Mouse (Mus musculus): ENCODE data around the gene Ube2n. TPM values are rescaled to one million over a fixed set of nuclear protein-coding genes. Genes with fewer than 3 reads are reported as not detected.
A peak's percentile ranks its signal among the peaks of the same experiment; 100 is the strongest.
"Not testable (repeated sequence)": the region's sequence is repeated elsewhere in the genome, so short reads cannot be mapped to it uniquely, and the experiment has no call there.

Gene Ube2n
- polyA plus RNA-seq, 1 experiment: 17.5 TPM

DNA sequence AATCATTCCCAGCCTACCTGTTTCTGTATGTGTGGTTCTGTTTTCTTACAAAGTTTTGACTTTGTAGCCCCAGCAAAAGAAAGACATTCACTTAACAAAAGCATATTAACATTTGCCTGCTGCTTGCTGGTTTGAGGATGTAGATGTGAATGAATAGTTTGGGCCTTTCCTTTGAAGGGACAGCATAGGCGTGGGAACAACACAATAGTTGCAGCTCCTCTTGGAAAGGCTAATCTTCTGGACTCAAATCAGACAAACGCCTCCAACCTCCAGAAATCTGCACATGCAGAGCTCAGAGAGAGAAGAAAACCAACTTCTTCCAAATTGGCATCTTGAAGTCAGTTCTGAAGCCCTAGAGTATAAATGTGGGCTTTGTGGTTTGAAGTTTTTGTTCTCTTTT, 29.7 kb downstream of the Ube2n start:
- no peak overlapping the region for H3K4me3 ChIP-seq (ENCODE audit: low read depth, low read length)
- WGBS: 80% methylated on average over 2 of the region's 2 CpGs
- H3K27me3 ChIP-seq (ENCODE audit: control insufficient read depth, insufficient read depth, low read length): no peaks in the 10 kb centered on the region
- TF ChIP-seq CTCF (IDR thresholded peaks at IDR 0.05; ENCODE audit: extremely low read depth, insufficient read length, insufficient replicate concordance, low read depth, low read length) (no peak), POLR2A (IDR thresholded peaks at IDR 0.05; ENCODE audit: low read depth, low read length) (no peak)
- no peak overlapping the region for H3K27ac ChIP-seq (ENCODE audit: insufficient read depth, low read depth, low read length)
- H3K4me1 ChIP-seq (ENCODE audit: control insufficient read depth, insufficient read depth, insufficient read length, low read length): no peaks in the 10 kb centered on the region
- peaks cover 37% of the 10 kb centered on the region for H3K36me3 ChIP-seq (ENCODE audit: control insufficient read depth, insufficient read depth, low read length)

DNA sequence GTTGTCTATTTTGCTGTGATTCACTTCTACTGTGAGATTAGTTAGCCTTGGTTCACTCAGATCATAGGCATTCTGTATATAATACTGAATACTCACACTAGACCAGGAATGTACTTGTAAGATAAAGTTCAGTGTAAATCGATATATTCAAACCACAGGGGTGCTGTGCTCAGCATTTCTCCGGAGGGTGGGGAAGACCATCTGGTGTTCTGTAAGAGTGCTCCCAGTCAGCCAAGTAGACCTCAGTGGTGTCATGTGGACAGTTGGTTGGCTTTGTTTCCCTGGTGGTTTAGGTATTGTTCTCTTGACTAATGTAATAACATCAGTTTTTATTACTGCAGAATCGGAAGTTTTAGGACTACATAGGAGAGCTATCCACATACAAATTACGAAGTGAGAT, 30.1 kb downstream of the Ube2n start:
- TF ChIP-seq POLR2A (IDR thresholded peaks at IDR 0.05; ENCODE audit: low read depth, low read length): no peak
- no peak for TF ChIP-seq CTCF (IDR thresholded peaks at IDR 0.05; ENCODE audit: extremely low read depth, insufficient read length, insufficient replicate concordance, low read depth, low read length)
- Histone ChIP-seq H3K4me3 (ENCODE audit: low read depth, low read length) (no peak overlapping the region), H3K4me1 (ENCODE audit: control insufficient read depth, insufficient read depth, insufficient read length, low read length) (no peaks in the 10 kb centered on the region), H3K36me3 (ENCODE audit: control insufficient read depth, insufficient read depth, low read length) (peaks cover 41% of the 10 kb centered on the region), H3K27me3 (ENCODE audit: control insufficient read depth, insufficient read depth, low read length) (no peaks in the 10 kb centered on the region), H3K27ac (ENCODE audit: insufficient read depth, low read depth, low read length) (no peak overlapping the region)
- 80% methylated on average over 4 of the region's 4 CpGs for WGBS

DNA sequence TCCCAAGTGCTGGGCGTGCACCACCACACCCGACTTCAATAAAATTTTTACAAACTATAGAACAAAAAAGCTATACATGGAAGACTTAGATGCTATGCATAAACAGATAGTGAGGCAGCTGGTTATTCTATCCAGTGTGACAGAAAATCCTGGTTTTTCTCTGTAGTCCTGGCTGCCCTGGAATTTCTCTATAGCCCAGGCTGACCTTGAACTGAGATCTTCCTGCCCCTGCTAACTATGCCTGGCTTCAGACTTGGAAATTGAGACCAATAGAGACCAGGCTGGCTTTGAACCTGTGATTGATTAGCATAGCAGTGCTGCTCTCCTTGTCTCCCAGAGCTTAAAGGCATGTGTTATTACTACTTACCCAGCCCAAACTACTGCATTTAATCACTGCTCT, 31.2 kb downstream of the Ube2n start:
- Histone ChIP-seq H3K27ac (ENCODE audit: insufficient read depth, low read depth, low read length) (no peak overlapping the region), H3K4me3 (ENCODE audit: low read depth, low read length) (no peak overlapping the region), H3K27me3 (ENCODE audit: control insufficient read depth, insufficient read depth, low read length) (no peaks in the 10 kb centered on the region), H3K4me1 (ENCODE audit: control insufficient read depth, insufficient read depth, insufficient read length, low read length) (no peaks in the 10 kb centered on the region), H3K36me3 (ENCODE audit: control insufficient read depth, insufficient read depth, low read length) (peaks cover 51% of the 10 kb centered on the region)
- whole genome bisulfite sequencing: 76% methylated on average over 2 of the region's 2 CpGs
- no peak for TF ChIP-seq POLR2A (IDR thresholded peaks at IDR 0.05; ENCODE audit: low read depth, low read length)

DNA sequence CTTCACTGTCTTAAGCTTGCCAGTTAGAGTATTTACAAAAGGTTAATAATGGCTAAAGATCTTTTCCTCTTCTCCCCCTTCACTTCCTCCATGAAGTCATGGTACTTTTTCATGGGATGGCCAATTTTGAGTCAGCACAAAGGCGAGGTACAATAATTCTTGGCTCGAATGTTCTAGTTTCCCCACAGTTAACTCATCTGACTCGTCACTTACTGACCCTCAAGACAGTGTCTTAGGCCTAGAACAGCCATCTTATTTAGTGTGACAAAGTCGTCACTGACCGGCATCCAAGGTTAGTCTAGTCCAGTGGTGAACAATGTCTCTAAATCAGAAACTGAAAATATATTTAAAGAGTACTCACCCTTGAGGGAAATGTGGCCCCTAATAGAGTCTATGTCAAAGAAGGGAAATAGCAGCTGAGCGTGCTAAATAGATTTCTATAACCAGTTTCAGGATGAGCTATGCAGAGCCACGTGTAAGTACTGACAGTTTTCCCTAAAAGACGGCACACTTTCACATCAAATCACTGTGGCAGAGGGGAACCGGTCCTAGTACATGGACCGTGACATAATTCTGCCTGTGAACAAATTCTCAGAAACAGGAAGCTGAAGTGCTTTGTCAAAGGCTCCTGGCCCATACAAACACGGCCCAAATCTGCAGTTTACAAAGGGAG, 33.3 kb downstream of the Ube2n start:
- 74% methylated on average over 11 of the region's 11 CpGs for WGBS
- no peak overlapping the region for H3K27ac ChIP-seq (ENCODE audit: insufficient read depth, low read depth, low read length)
- H3K36me3 ChIP-seq (ENCODE audit: control insufficient read depth, insufficient read depth, low read length): peaks cover 51% of the 10 kb centered on the region
- TF ChIP-seq POLR2A (IDR thresholded peaks at IDR 0.05; ENCODE audit: low read depth, low read length): no peak
- no peak for TF ChIP-seq CTCF (IDR thresholded peaks at IDR 0.05; ENCODE audit: extremely low read depth, insufficient read length, insufficient replicate concordance, low read depth, low read length)
- no peaks in the 10 kb centered on the region for H3K4me1 ChIP-seq (ENCODE audit: control insufficient read depth, insufficient read depth, insufficient read length, low read length)
- H3K27me3 ChIP-seq (ENCODE audit: control insufficient read depth, insufficient read depth, low read length): no peaks in the 10 kb centered on the region
- H3K4me3 ChIP-seq (ENCODE audit: low read depth, low read length): no peak overlapping the region

DNA sequence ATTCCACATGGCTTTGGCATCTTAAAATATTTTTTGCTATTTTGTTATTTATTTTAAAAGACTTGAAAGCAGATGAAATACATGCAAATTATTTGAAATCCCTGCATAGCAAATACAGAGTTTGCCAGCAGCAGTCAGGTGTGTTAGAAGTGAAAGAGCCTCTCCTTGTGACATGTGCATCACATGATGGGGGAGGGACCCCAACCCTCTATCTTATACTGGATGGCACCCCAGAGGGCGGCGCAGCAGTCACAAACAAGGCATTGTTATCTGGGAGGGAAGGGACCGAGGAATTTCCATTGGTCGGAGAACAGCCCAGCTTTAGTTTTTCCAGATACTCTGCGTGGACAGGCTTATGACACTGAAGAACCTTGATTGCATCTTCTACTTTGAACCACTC, 34.1 kb downstream of the Ube2n start:
- not testable (repeated sequence) for H3K27me3 ChIP-seq (ENCODE audit: control insufficient read depth, insufficient read depth, low read length); H3K4me3 ChIP-seq (ENCODE audit: low read depth, low read length); H3K27ac ChIP-seq (ENCODE audit: insufficient read depth, low read depth, low read length); H3K4me1 ChIP-seq (ENCODE audit: control insufficient read depth, insufficient read depth, insufficient read length, low read length)
- 82% methylated on average over 5 of the region's 5 CpGs for WGBS
- peaks cover 47% of the 10 kb centered on the region for H3K36me3 ChIP-seq (ENCODE audit: control insufficient read depth, insufficient read depth, low read length)

DNA sequence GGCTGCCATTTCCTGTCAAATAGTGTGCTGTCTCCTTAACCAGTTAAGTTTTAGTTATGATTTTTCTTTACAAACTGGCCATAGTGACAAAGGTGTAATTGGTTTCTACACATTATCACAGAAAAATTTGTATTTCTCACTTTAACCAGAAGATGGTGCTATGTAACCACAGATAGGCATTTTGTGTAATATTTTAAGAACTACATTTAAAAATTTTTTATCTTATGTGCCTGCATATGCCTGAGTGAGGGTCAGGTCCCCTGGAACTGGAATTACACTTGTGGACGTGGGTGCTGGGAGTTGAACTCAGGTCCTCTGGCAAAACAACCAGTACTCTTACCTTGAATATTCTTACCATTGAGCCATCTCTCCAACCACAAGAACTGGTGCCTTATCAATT, 35.6 kb downstream of the Ube2n start:
- no peak overlapping the region for H3K27ac ChIP-seq (ENCODE audit: insufficient read depth, low read depth, low read length)
- 76% methylated on average over 1 of the region's 1 CpGs for WGBS
- no peaks in the 10 kb centered on the region for H3K27me3 ChIP-seq (ENCODE audit: control insufficient read depth, insufficient read depth, low read length)
- TF ChIP-seq CTCF (IDR thresholded peaks at IDR 0.05; ENCODE audit: extremely low read depth, insufficient read length, insufficient replicate concordance, low read depth, low read length) (peak; percentile 41; the same call in 1 of the 2 replicates), POLR2A (IDR thresholded peaks at IDR 0.05; ENCODE audit: low read depth, low read length) (no peak)
- no peaks in the 10 kb centered on the region for H3K4me1 ChIP-seq (ENCODE audit: control insufficient read depth, insufficient read depth, insufficient read length, low read length)
- peaks cover 42% of the 10 kb centered on the region for H3K36me3 ChIP-seq (ENCODE audit: control insufficient read depth, insufficient read depth, low read length)
- no peak overlapping the region for H3K4me3 ChIP-seq (ENCODE audit: low read depth, low read length)

DNA sequence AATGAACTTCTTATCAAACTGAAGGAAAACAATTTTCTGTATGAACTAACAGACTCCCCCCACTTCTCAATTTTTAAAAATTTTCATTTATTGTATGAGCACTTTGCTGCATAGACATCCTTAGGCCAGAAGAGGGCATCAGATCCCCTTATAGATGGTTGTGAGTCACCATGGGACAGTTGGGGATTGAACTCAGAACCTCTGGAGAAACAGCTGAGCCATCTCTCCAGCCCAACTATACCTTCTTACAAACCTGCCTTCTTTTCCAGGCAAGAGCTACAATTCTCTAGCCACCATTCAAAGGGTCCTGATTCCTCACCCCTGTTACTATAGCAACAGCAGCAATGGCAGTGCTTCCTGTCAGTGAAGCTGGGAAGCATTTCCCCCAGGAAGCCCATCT, 36.8 kb downstream of the Ube2n start:
- H3K4me1 ChIP-seq (ENCODE audit: control insufficient read depth, insufficient read depth, insufficient read length, low read length): no peaks in the 10 kb centered on the region
- H3K27me3 ChIP-seq (ENCODE audit: control insufficient read depth, insufficient read depth, low read length): no peaks in the 10 kb centered on the region
- no peak overlapping the region for H3K27ac ChIP-seq (ENCODE audit: insufficient read depth, low read depth, low read length)
- H3K4me3 ChIP-seq (ENCODE audit: low read depth, low read length): no peak overlapping the region
- no peak for TF ChIP-seq CTCF (IDR thresholded peaks at IDR 0.05; ENCODE audit: extremely low read depth, insufficient read length, insufficient replicate concordance, low read depth, low read length)
- TF ChIP-seq POLR2A (IDR thresholded peaks at IDR 0.05; ENCODE audit: low read depth, low read length): no peak
- peaks cover 36% of the 10 kb centered on the region for H3K36me3 ChIP-seq (ENCODE audit: control insufficient read depth, insufficient read depth, low read length)

DNA sequence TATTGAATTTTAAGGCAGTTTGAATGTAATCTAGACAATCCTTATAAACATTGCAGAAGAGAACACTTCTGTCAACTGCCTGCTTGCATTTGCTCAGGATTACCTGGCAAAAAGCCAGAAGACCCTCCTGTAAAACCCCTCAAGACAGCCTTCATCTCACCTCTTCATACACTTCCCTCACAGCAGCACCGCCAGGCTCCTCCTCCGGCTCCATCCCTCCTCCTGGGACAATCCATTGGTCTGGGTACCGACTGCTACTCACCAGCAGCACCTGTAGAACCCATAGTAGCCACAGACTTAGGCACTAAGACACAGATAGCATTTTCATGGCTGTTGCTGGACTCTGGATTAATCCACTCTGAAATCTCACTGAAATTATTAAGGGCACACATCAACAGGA, 37.4 kb downstream of the Ube2n start:
- TF ChIP-seq CTCF (IDR thresholded peaks at IDR 0.05; ENCODE audit: extremely low read depth, insufficient read length, insufficient replicate concordance, low read depth, low read length) (no peak), POLR2A (IDR thresholded peaks at IDR 0.05; ENCODE audit: low read depth, low read length) (no peak)
- Histone ChIP-seq H3K36me3 (ENCODE audit: control insufficient read depth, insufficient read depth, low read length) (peaks cover 34% of the 10 kb centered on the region), H3K27ac (ENCODE audit: insufficient read depth, low read depth, low read length) (no peak overlapping the region), H3K27me3 (ENCODE audit: control insufficient read depth, insufficient read depth, low read length) (no peaks in the 10 kb centered on the region), H3K4me3 (ENCODE audit: low read depth, low read length) (no peak overlapping the region), H3K4me1 (ENCODE audit: control insufficient read depth, insufficient read depth, insufficient read length, low read length) (no peaks in the 10 kb centered on the region)
- WGBS: 77% methylated on average over 3 of the region's 3 CpGs

All from small intestine, adult 2 months (tissue).